Mouse (Mus musculus): ENCODE results near the gene Aff4.

- TF ChIP-seq CTCF (IDR thresholded peaks at IDR 0.05; ENCODE audit: low read depth) (no peak), EP300 (IDR thresholded peaks at IDR 0.05; ENCODE audit: low read depth) (no peak)
These were observed 4.9 kb upstream of the Aff4 start for GRCm38 (mm10) chr11:53345738-53346137.

Data from liver, embryonic 14.5 days (tissue).